Mouse (Mus musculus) liver, adult 2 months (tissue): ENCODE data around the gene Tyro3. TPM values are rescaled to one million over a fixed set of nuclear protein-coding genes. Genes with fewer than 3 reads are reported as not detected.

ENCODE experiments used
- DNase-seq: peaks from one replicate; pipeline ENCODE4 v3.0.0-alpha.2; 2011; ENCODE audit warnings: low read depth, low spot score; ENCODE audit errors: extremely low read depth
- H3K27ac ChIP-seq: fragments of 200-500 bp; replicated peaks from 2 replicates; pipeline ENCODE4 v1.5.1; 2012; ENCODE audit warnings: low read depth, mild to moderate bottlenecking, control low read depth, inconsistent platforms, low read length; ENCODE audit not compliant: insufficient read depth
- H3K27me3 ChIP-seq: fragments of 200-500 bp; 2 replicates; pipeline ENCODE4 v1.6.1; 2012; ENCODE audit warnings: mild to moderate bottlenecking, moderate library complexity, low read length, inconsistent platforms; ENCODE audit not compliant: control insufficient read depth, insufficient read depth
- H3K36me3 ChIP-seq: fragments of 200-500 bp; 2 replicates; pipeline ENCODE4 v1.6.1; 2012; ENCODE audit warnings: low read length, inconsistent platforms; ENCODE audit not compliant: control insufficient read depth, insufficient read depth
- H3K4me1 ChIP-seq: fragments of 200-500 bp; 2 replicates; pipeline ENCODE4 v1.6.1; 2011; ENCODE audit warnings: low read length; ENCODE audit not compliant: control insufficient read depth, insufficient read depth
- H3K4me3 ChIP-seq: fragments of 200-500 bp; 2 replicates; pipeline ENCODE4 v1.5.1; 2011; ENCODE audit warnings: low read depth, mild to moderate bottlenecking, control low read depth, low read length, moderate library complexity; ENCODE audit not compliant: insufficient read depth
- H3K79me2 ChIP-seq: fragments of 200-500 bp; 2 replicates; pipeline ENCODE4 v1.6.1; 2012; ENCODE audit warnings: inconsistent platforms, mild to moderate bottlenecking, low read length, moderate library complexity; ENCODE audit not compliant: control insufficient read depth, insufficient read depth
- H3K9ac ChIP-seq: fragments of 200-500 bp; 2 replicates; pipeline ENCODE4 v1.6.1; 2012; ENCODE audit warnings: low read depth, mild to moderate bottlenecking, control low read depth, inconsistent platforms, low read length
- CTCF ChIP-seq: fragments of 200-500 bp; IDR thresholded peaks from 2 replicates; pipeline ENCODE4 v1.5.1; 2011; ENCODE audit warnings: low read depth, low read length, control low read depth
- POLR2A ChIP-seq: fragments of 200-500 bp; IDR thresholded peaks from 2 replicates; pipeline ENCODE4 v1.6.1; 2011; ENCODE audit warnings: low read length, control low read depth; ENCODE audit not compliant: insufficient read depth; ENCODE audit errors: extremely low read depth
- WGBS: fragments of 180-500 bp; shearing (Covaris S2); methylation state at CpG from one replicate; pipeline ENCODE4 v1.1.7; 2018; 5-methylcytosine and 5-hydroxymethylcytosine counted together
- polyA plus RNA-seq: library from polyadenylated mRNA; depleted of rRNA; stranded (reverse); fragments of >200 nt; gene quantifications from 2 replicates; pipeline ENCODE4 v1.2.3, GENCODE M21; 2012
- total RNA-seq: library from RNA; depleted of rRNA; stranded (reverse); fragments of >200 nt; gene quantifications from 2 replicates; pipeline ENCODE4 v1.2.3, GENCODE M21; 2014

Tyro3 gene
- total and polyA plus RNA-seq, 2 experiments = 0.18 to 0.39 TPM

DNA sequence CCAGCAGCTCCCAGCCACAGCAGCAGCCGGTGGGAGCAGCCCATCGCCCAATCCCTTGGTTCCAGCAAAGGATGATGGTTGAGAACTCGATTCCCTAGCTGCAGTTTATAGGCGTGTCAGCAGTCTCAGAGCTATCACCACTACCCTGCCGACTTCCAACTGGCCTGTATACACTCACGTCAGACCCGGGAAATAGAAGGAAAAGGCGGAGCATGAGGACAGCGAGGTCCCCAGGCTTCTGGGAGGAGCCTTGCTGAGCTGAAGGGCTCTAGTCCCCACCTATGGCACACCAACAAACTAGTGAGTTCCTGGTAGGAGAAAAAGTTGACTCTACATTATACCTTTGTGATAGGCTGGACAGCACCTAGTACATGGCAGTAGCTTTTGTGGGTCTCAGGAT, 37.3 kb upstream of the Tyro3 start, which contains the start of gene Ltk:
Gene Ltk (minus strand): TSS at position 181 of the 400 bp plus-strand sequence.
- 36% methylated on average over 9 of the region's 9 CpGs for WGBS
- Histone ChIP-seq H3K4me3 (no peak within 1 kb of the TSS), H3K4me1 (peaks cover 7% of the 10 kb centered on the region; the same call in 1 of the 2 replicates), H3K27me3 (peaks cover 11% of the 10 kb centered on the region), H3K79me2 (no peaks in the 10 kb centered on the region), H3K9ac (no peak within 1 kb of the TSS), H3K27ac (no peak within 1 kb of the TSS), H3K36me3 (no peaks in the 10 kb centered on the region)
- no peak for DNase-seq
- no peak for TF ChIP-seq CTCF
- TF ChIP-seq POLR2A = no peak

DNA sequence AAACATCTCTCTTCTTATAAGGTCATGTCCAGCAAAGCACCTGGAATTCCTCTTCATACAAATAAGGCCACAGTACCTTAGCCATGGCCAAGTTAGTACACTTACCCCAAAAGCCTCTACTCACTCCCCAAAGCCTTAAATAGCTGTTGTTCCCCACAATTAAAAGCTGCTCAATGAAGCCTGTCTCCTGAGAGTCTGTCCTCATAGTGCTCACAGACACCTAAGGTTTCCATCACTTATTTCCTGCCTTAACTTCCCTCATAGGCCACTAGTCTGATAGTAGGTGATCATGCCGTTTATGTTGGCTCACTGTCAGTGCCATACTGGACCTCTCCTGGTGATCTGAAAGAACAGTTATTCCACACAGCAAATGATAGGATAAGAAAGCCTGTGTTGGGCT, 35.3 kb upstream of the Tyro3 start:
- WGBS = 67% methylated on average over 1 of the region's 1 CpGs
- H3K27ac ChIP-seq = no peak overlapping the region
- no peak overlapping the region for H3K9ac ChIP-seq
- H3K36me3 ChIP-seq = peaks cover 2% of the 10 kb centered on the region; the same call in 1 of the 2 replicates
- peaks cover 7% of the 10 kb centered on the region; the same call in 1 of the 2 replicates for H3K4me1 ChIP-seq
- DNase-seq = no peak
- H3K79me2 ChIP-seq = no peaks in the 10 kb centered on the region
- H3K27me3 ChIP-seq = peaks cover 11% of the 10 kb centered on the region
- TF ChIP-seq POLR2A = no peak
- H3K4me3 ChIP-seq = no peak overlapping the region

DNA sequence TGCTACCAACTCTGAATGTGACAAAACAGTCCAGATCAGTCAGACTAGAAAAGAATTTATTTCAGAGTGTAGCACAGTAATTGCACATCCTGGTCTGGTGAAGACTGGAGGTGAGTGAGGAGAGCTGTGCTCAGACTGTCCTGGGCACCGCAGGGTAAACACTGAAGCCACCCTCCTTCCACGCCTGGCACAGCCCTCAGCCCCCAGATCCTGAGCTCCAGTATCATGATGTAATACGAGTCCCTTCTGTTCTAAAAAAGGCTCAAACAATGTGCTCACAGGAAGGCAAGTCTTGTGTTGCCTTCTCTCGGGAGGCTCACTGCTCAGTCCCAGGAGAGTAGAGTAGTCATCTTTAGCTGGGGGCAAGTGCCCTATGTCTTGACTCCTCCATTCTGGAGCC, 33.6 kb upstream of the Tyro3 start:
- no peak overlapping the region for H3K9ac ChIP-seq
- no peaks in the 10 kb centered on the region for H3K4me1 ChIP-seq
- TF ChIP-seq CTCF = no peak
- H3K4me3 ChIP-seq = no peak overlapping the region
- peaks cover 2% of the 10 kb centered on the region; the same call in 1 of the 2 replicates for H3K36me3 ChIP-seq
- H3K79me2 ChIP-seq = no peaks in the 10 kb centered on the region
- no peak for DNase-seq
- WGBS = 94% methylated on average over 4 of the region's 4 CpGs
- H3K27me3 ChIP-seq = peaks cover 3% of the 10 kb centered on the region; the same call in 1 of the 2 replicates
- no peak overlapping the region for H3K27ac ChIP-seq

DNA sequence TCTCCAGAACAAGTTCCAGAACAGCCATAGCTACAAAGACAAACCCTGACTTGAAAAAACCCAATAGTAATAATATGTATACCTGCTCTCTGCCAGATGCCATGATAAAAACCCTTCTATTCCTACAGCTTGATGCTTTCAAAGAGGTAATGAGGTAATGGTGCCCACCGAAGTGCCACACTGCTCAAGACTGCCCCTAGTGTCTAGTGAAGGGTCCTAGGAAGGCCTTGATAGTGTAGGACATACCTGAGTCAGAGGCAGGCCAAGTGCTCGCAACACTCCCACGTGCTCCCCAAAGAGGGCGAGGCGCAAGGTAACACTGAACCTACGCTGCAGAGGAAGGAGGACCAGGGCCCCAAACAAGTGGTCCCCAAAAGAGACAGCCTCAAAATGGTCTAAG, 30.3 kb upstream of the Tyro3 start:
- no peak overlapping the region for H3K9ac ChIP-seq
- no peaks in the 10 kb centered on the region for H3K79me2 ChIP-seq
- TF ChIP-seq POLR2A (no peak), CTCF (peak; percentile 17; the same call in 1 of the 2 replicates)
- H3K27ac ChIP-seq = no peak overlapping the region
- no peak overlapping the region for H3K4me3 ChIP-seq
- no peaks in the 10 kb centered on the region for H3K27me3 ChIP-seq
- no peak for DNase-seq
- no peaks in the 10 kb centered on the region for H3K4me1 ChIP-seq
- peaks cover 3% of the 10 kb centered on the region; the same call in 1 of the 2 replicates for H3K36me3 ChIP-seq
- WGBS = 93% methylated on average over 6 of the region's 6 CpGs

DNA sequence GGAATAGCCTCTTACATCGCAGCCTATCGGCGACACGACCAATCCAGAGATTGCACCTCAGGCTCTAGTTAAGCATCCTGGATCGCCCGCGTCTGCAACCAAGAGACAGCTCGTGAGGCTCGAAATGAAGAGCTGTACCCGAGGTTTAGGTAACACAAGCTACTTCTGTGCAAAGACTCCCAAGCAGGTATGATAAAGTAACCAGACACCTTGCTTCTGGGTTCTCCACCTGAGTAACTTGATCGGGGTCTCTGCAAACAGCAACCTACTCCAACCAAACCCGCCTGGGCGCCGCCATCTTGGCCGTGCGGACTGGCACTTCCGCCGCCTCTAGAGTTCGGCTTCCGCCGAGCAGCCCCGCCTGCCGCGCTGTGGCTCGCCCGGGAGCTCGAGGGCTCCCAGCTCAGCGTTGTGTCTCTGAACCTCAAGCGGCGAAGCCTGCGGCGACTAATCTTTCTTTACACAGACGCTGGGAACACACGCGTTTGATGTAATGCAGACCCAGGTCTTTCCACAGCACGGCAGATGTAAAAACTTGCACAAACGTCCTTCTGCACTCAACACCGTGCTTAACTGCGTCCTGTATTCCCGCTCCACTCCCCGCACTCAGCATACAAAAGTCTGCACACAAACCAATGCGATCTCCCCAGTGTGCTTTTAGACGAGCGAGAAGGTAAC, 10.2 kb upstream of the Tyro3 start, which contains the start of gene Rpap1:
Gene Rpap1 (minus strand): TSS at position 332 of the 678 bp plus-strand sequence.
- H3K9ac ChIP-seq = peak within 1 kb of the TSS; percentile 59
- TF ChIP-seq CTCF = no peak
- peak; percentile 50; the same call in 1 of the 2 replicates for TF ChIP-seq POLR2A
- peak within 1 kb of the TSS; percentile 68 for H3K4me3 ChIP-seq
- no peaks in the 10 kb centered on the region for H3K27me3 ChIP-seq
- WGBS = under 1% methylated on average over 44 of the region's 44 CpGs
- H3K4me1 ChIP-seq = peaks cover 2% of the 10 kb centered on the region; the same call in 1 of the 2 replicates
- DNase-seq = peak; percentile 62
- no peaks in the 10 kb centered on the region for H3K36me3 ChIP-seq
- H3K27ac ChIP-seq = no peak within 1 kb of the TSS
- H3K79me2 ChIP-seq = no peaks in the 10 kb centered on the region

DNA sequence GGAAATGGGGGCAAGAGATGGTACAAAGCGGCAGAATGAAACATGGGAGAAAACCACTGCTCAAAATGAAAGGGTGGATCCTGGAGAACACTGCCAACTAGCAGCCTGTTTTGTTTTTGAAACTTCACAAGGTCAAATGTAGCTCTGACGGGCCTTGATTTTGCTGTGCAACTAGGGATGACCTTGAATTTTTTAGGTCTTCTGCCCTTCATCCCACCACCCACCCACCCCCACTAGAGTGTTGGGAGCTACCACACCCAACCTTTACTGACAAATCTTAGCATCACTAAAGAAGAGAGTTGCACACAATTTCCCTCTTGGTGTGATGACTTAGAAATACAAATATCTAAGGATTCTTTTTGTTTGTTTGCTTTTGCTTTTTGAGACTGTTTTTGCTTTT, 7.5 kb upstream of the Tyro3 start:
- DNase-seq = no peak
- no peak for TF ChIP-seq CTCF
- TF ChIP-seq POLR2A = no peak
- Histone ChIP-seq H3K36me3 (no peaks in the 10 kb centered on the region), H3K27ac (no peak overlapping the region), H3K9ac (no peak overlapping the region), H3K27me3 (no peaks in the 10 kb centered on the region; the same call in 1 of the 2 replicates), H3K79me2 (no peaks in the 10 kb centered on the region), H3K4me3 (no peak overlapping the region), H3K4me1 (peaks cover 2% of the 10 kb centered on the region; the same call in 1 of the 2 replicates)
- WGBS = 87% methylated on average over 2 of the region's 2 CpGs
